7 mouse cellular contexts compared by ENCODE assay signal in genomic region chr8:79650158-79650814, GRCm38 (mm10). TPM values are rescaled to one million over a fixed set of nuclear protein-coding genes. Genes with fewer than 3 reads are reported as not detected.
DNase-seq lines count a peak whose midpoint lies in the region; ATAC-seq lines count a peak whose summit lies in the region.

No protein-coding gene starts in this region.

- no peak overlapping the region for H3K9ac ChIP-seq in liver, embryonic 12.5 days
- H3K9ac ChIP-seq in embryonic facial prominence, embryonic 14.5 days (ENCODE audit: low read depth, low read length), result no peak overlapping the region

- no peak overlapping the region for H3K27ac ChIP-seq in liver, embryonic 12.5 days
- H3K27ac ChIP-seq in embryonic facial prominence, embryonic 14.5 days (replicated peaks; ENCODE audit: low read depth, low read length), result no peak overlapping the region

- H3K27me3 ChIP-seq in liver, embryonic 12.5 days (replicated peaks), result no peaks in the 10 kb centered on the region
- no peaks in the 10 kb centered on the region for H3K27me3 ChIP-seq in embryonic facial prominence, embryonic 14.5 days (replicated peaks; ENCODE audit: control insufficient read depth, insufficient read depth, low read length)

- no peak; the same call in 1 of the 2 replicates for ATAC-seq in liver, embryonic 12.5 days
- ATAC-seq in embryonic facial prominence, embryonic 14.5 days (ENCODE audit: low read depth), result no peak

- DNase-seq in liver (peak; percentile 26), MN1 (ENCODE audit: low spot score) (peak; percentile 26)
- DNase-seq in embryonic facial prominence, embryonic 14.5 days (ENCODE audit: low spot score), result peak; percentile 30
- DNase-seq in retina, postnatal 7 days (ENCODE audit: low read depth, low spot score), result peak; percentile 8
- DNase-seq in ovary, postnatal 36 days (ENCODE audit: low spot score), result no peak
- no peak for DNase-seq in cerebellum, adult 11 months

- H3K4me1 ChIP-seq in liver, embryonic 12.5 days, result 0 out of 2 replicates have a peak, but pooled peaks cover 6% of the 10 kb centered on the region
- no peaks in the 10 kb centered on the region for H3K4me1 ChIP-seq in embryonic facial prominence, embryonic 14.5 days (ENCODE audit: control insufficient read depth, insufficient read depth, low read length)

- peaks cover 88% of the 10 kb centered on the region for H3K36me3 ChIP-seq in liver, embryonic 12.5 days
- peaks cover 68% of the 10 kb centered on the region for H3K36me3 ChIP-seq in embryonic facial prominence, embryonic 14.5 days (ENCODE audit: control insufficient read depth, insufficient read depth, low read length)

- WGBS in liver, embryonic 12.5 days (ENCODE audit: insufficient replicate concordance), result 76% methylated on average over 1 of the region's 1 CpGs
- 75% methylated on average over 1 of the region's 1 CpGs for WGBS in embryonic facial prominence, embryonic 14.5 days

- no peak overlapping the region for H3K4me2 ChIP-seq in liver, embryonic 12.5 days
- no peak overlapping the region for H3K4me2 ChIP-seq in embryonic facial prominence, embryonic 14.5 days (ENCODE audit: low read depth, low read length)

- no peak overlapping the region for H3K4me3 ChIP-seq in liver, embryonic 12.5 days
- no peak overlapping the region for H3K4me3 ChIP-seq in embryonic facial prominence, embryonic 14.5 days (ENCODE audit: low read depth, low read length)

- no peaks in the 10 kb centered on the region for H3K9me3 ChIP-seq in liver, embryonic 12.5 days (replicated peaks)
- no peaks in the 10 kb centered on the region for H3K9me3 ChIP-seq in embryonic facial prominence, embryonic 14.5 days (ENCODE audit: control insufficient read depth, low read length)

RNA-seq across cellular contexts. Expression of gene Otud4, which starts 10.9 kb away (rescaled TPM):
- 17.2 and 17.7 TPM in 2 replicates for polyA plus RNA-seq in liver, embryonic 12.5 days (2016; fragmentation: Nextera tagmentation; extraction: Ambion mirVana)
- 22.2 and 24.0 TPM in 2 replicates for polyA plus RNA-seq in embryonic facial prominence, embryonic 14.5 days (2014; fragmentation: Nextera tagmentation; extraction: Ambion mirVana)

Comparison
In these comparisons a context has a peak if more than half of its experiments do, and no peak if none do; other contexts are left out.
1. DNase-seq: peak in liver (single experiment), MN1 (single experiment), embryonic facial prominence, embryonic 14.5 days (single experiment) and retina, postnatal 7 days (single experiment); none in ovary, postnatal 36 days (single experiment) and cerebellum, adult 11 months (single experiment).